Mouse (Mus musculus) ES-E14 (cell line): ENCODE data around the gene Nav2.

Experiments
- HCFC1 ChIP-seq: IDR thresholded peaks from 2 replicates; pipeline ENCODE4 v1.6.1; 2012; ENCODE audit warnings: low read length, inconsistent platforms, borderline replicate concordance; ENCODE audit not compliant: insufficient read depth
- MAFK ChIP-seq: IDR thresholded peaks from 2 replicates; pipeline ENCODE4 v1.6.1; 2014; ENCODE audit warnings: mild to moderate bottlenecking, low read depth, low read length, inconsistent platforms; ENCODE audit not compliant: insufficient read depth

DNA sequence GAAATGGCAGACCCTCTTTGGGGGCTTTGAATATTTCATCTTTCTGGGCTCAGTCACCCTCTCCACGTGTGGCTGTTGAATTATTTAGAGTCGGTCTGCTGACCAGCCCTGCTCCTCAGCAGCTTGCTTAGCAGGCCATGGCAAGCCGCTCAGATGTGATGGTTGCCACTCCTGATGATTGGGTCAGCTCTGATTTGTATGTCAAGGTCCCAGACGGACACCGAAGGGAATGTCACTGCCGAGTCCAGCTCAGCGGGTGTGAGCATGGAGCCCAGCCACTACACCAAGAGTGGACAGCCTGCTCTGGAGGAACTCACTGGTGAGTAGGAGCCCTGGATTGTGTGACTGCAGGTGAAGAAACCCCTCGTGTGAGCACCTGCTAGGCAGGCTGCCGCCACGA is 549.4 kb downstream of the Nav2 start:
- TF ChIP-seq HCFC1 (no peak), MAFK (no peak)
